Mouse (Mus musculus): ENCODE data around the gene Wdr54. TPM values are rescaled to one million over a fixed set of nuclear protein-coding genes. Genes with fewer than 3 reads are reported as not detected.
A peak's percentile ranks its signal among the peaks of the same experiment; 100 is the strongest.

Wdr54 gene
- 13.0 and 14.6 TPM in 2 replicates for polyA plus RNA-seq (2016; fragmentation: Nextera tagmentation; extraction: Ambion mirVana)

GRCm38 (mm10) chr6:83156259-83156684, at the start of gene Wdr54, which contains the start of gene 1700003E16Rik:
Wdr54 (minus strand) TSS chr6:83156397.
1700003E16Rik (plus strand) TSS chr6:83156404.
- Histone ChIP-seq H3K9me3 (replicated peaks) (no peaks in the 10 kb centered on the region), H3K27ac (replicated peaks) (peak within 1 kb of the TSS; percentile 84), H3K36me3 (peaks cover 29% of the 10 kb centered on the region), H3K4me1 (peaks cover 44% of the 10 kb centered on the region), H3K27me3 (ENCODE audit: low read depth, poor library complexity, severe bottlenecking) (peaks cover 40% of the 10 kb centered on the region), H3K4me3 (peak within 1 kb of the TSS; percentile 71)
- peak; percentile 92 for DNase-seq (ENCODE audit: low spot score)
- WGBS = 1% methylated on average over 32 of the region's 32 CpGs

DNA sequence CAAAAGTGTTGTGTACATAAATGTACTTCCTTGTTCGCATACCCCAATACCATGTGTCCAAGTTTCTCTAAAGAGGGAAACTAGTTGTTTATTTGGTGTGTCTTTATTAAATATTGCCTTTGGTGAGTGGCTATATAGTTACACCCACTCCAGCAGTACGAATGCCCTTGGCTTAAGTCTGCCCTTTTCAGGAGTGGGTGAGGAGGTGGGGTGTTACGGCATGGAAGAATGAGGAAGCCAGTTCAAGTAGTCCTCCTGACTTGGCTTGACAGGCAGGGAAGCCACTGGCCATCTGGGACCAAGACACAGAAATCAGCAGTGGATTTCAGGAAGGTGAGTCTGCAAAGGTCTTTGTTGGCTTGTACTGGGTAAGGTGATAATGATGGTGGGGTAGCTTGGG, 49.7 kb upstream of the Wdr54 start:
- Histone ChIP-seq H3K27ac (replicated peaks) (no peak overlapping the region), H3K4me1 (no peaks in the 10 kb centered on the region), H3K9me3 (replicated peaks) (no peaks in the 10 kb centered on the region), H3K36me3 (peaks cover 4% of the 10 kb centered on the region), H3K27me3 (ENCODE audit: low read depth, poor library complexity, severe bottlenecking) (no peaks in the 10 kb centered on the region), H3K4me3 (no peak overlapping the region)
- DNase-seq (ENCODE audit: low spot score) = no peak
- WGBS = 91% methylated on average over 3 of the region's 3 CpGs

DNA sequence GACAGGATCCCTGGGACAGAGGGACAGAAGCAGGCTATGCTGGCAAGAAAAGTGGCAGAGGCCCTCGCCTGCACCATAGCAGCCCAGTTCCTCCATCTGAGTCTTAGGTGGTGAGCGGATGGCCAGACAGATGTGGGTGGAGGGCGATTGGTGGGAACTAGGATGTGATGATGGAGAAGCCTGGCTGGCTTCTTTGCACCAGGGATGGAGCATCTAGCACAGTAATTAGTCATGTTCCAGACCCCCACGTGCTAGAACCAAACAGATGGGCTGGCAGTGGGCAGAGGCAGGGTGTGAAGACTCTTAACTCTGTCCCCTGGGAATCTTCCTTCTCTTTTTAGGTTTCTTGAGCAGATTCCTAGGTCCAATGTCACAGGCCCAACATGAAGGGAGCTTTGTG, 47.1 kb upstream of the Wdr54 start:
- H3K4me3 ChIP-seq = no peak overlapping the region
- H3K27ac ChIP-seq (replicated peaks) = no peak overlapping the region
- DNase-seq (ENCODE audit: low spot score) = no peak
- peaks cover 28% of the 10 kb centered on the region for H3K36me3 ChIP-seq
- H3K9me3 ChIP-seq (replicated peaks) = no peaks in the 10 kb centered on the region
- no peaks in the 10 kb centered on the region for H3K27me3 ChIP-seq (ENCODE audit: low read depth, poor library complexity, severe bottlenecking)
- H3K4me1 ChIP-seq = no peaks in the 10 kb centered on the region
- 87% methylated on average over 4 of the region's 4 CpGs for WGBS

GRCm38 (mm10) chr6:83197345-83198004, 41.3 kb upstream of the Wdr54 start:
- Histone ChIP-seq H3K9me3 (replicated peaks) (no peaks in the 10 kb centered on the region), H3K4me3 (no peak overlapping the region), H3K36me3 (peaks cover 87% of the 10 kb centered on the region), H3K27me3 (ENCODE audit: low read depth, poor library complexity, severe bottlenecking) (no peaks in the 10 kb centered on the region), H3K27ac (replicated peaks) (no peak overlapping the region), H3K4me1 (peaks cover 10% of the 10 kb centered on the region)
- no peak for DNase-seq (ENCODE audit: low spot score)
- 47% methylated on average over 15 of the region's 15 CpGs for WGBS

- Histone ChIP-seq H3K4me1 (peaks cover 10% of the 10 kb centered on the region), H3K9me3 (replicated peaks) (no peaks in the 10 kb centered on the region), H3K36me3 (peaks cover 99% of the 10 kb centered on the region), H3K4me3 (no peak overlapping the region), H3K27me3 (ENCODE audit: low read depth, poor library complexity, severe bottlenecking) (no peaks in the 10 kb centered on the region), H3K27ac (replicated peaks) (no peak overlapping the region)
- 92% methylated on average over 7 of the region's 7 CpGs for WGBS
- no peak for DNase-seq (ENCODE audit: low spot score)
These were observed 37.4 kb upstream of the Wdr54 start for GRCm38 (mm10) chr6:83193571-83193970.

- peak overlapping the region; percentile 85 for H3K27ac ChIP-seq (replicated peaks)
- peaks cover 69% of the 10 kb centered on the region for H3K36me3 ChIP-seq
- H3K4me3 ChIP-seq = peak overlapping the region; percentile 58
- no peaks in the 10 kb centered on the region for H3K27me3 ChIP-seq (ENCODE audit: low read depth, poor library complexity, severe bottlenecking)
- no peak for DNase-seq (ENCODE audit: low spot score)
- WGBS = 61% methylated on average over 2 of the region's 2 CpGs
- H3K4me1 ChIP-seq = peaks cover 35% of the 10 kb centered on the region
- H3K9me3 ChIP-seq (replicated peaks) = no peaks in the 10 kb centered on the region
These were observed 30.7 kb upstream of the Wdr54 start for GRCm38 (mm10) chr6:83186946-83187345.

DNA sequence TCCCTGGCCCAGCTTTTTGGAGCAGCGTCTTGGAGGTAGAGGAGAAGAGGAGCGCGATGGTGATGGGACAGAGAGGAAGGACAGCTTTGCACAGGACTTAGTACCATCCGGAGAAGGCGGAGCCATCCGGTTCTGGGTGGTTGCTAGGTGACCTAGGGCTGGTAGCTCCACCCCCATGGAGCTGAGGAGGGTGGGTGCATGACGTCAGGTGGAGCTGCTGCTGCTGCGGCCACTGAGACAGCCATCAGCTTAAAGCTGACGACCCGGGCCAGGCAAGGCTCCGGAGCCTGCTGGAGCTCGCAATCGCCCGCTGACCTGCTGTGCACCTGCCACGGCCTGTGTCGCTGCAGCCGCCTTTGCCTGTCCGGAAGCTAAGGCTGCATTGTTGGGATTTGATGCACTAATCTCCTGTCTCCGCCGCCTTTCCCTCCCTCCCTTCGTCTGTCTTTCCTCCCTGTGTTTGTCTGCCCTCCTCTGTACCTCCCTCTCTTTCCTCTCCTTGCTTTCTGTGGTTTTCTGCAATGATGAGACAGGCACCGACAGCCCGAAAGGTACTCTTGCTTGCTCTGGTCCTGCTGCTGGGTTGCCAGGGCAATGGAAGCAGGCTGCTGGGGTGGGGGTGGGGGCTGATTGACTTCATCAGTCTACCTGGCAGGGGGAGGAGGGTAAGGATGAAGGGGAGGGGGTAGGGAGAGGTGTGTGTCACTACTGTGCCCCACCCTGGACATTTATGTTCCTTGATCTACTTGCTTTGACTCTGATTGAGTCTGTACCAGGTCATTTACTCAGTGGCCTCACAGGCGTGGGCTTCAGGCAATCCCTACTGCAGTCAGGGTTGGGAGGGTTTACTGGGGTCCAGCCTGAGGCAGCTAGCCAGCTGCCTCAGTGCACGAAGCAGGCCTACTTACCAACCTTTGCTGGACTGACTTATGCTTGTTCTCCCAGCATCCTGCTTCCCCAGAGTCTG, 30.0 kb upstream of the Wdr54 start:
- H3K9me3 ChIP-seq (replicated peaks) = no peaks in the 10 kb centered on the region
- 6% methylated on average over 25 of the region's 25 CpGs for WGBS
- DNase-seq (ENCODE audit: low spot score) = peak; percentile 87
- H3K27ac ChIP-seq (replicated peaks) = peak overlapping the region; percentile 85
- peaks cover 35% of the 10 kb centered on the region for H3K4me1 ChIP-seq
- peaks cover 61% of the 10 kb centered on the region for H3K36me3 ChIP-seq
- H3K4me3 ChIP-seq = peak overlapping the region; percentile 58
- H3K27me3 ChIP-seq (ENCODE audit: low read depth, poor library complexity, severe bottlenecking) = no peaks in the 10 kb centered on the region

DNA sequence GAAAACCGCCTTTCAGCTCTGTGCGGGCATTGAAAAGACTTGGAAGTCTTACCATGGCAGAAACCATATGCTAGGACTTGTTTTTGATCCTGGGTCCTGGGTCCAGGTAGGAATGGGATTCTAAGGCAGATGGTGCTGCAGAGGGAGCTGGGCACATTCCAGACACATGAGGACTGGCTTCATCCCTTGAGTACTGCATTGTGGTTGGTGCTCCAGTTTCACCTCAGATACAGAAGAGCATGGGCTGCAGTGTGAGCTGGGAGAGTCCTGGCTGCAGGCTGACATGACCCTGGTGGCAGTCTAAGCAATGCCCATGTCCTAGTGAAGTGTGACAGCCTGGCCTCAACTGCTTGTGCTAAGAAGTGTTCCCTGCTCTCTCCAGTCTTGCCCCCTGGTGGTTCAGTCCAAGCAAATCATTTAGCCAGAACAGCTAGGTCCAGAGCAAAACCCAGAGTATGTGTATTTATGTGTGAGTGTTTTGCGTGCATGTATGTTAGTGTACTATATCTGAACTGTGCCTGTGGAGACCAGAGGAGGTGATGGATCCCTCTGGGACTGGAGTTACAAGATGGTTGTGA, 28.8 kb upstream of the Wdr54 start:
- Histone ChIP-seq H3K9me3 (replicated peaks) (no peaks in the 10 kb centered on the region), H3K27me3 (ENCODE audit: low read depth, poor library complexity, severe bottlenecking) (no peaks in the 10 kb centered on the region), H3K4me1 (peaks cover 40% of the 10 kb centered on the region), H3K36me3 (peaks cover 49% of the 10 kb centered on the region), H3K27ac (replicated peaks) (0 out of 2 replicates have a peak overlapping the region, but pooled peaks have one; percentile 23), H3K4me3 (no peak overlapping the region)
- WGBS = 87% methylated on average over 3 of the region's 3 CpGs
- DNase-seq (ENCODE audit: low spot score) = no peak

DNA sequence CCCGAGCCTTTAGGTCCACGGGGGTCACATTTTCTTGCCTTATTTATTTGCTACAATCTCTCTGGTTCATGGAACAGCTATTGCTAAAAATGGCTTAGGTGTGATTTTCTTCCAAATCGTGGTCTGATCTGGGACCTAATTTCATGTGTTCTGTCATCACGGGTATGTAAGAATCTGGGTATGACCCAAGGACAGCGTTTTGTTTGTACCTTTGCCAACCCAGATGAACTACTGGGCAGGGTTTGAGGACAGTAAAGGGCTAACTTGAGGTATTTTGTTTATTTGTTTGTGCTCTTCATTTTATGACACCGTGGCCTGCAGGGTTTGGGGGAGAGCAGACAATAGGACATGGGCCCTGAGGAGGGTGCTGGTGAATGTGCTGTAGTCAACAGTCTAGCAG, 24.4 kb upstream of the Wdr54 start:
- H3K27ac ChIP-seq (replicated peaks) = no peak overlapping the region
- 88% methylated on average over 6 of the region's 6 CpGs for WGBS
- H3K9me3 ChIP-seq (replicated peaks) = no peaks in the 10 kb centered on the region
- H3K27me3 ChIP-seq (ENCODE audit: low read depth, poor library complexity, severe bottlenecking) = no peaks in the 10 kb centered on the region
- peak overlapping the region; percentile 55; the same call in 1 of the 2 replicates for H3K4me3 ChIP-seq
- H3K4me1 ChIP-seq = peaks cover 33% of the 10 kb centered on the region
- DNase-seq (ENCODE audit: low spot score) = no peak
- peaks cover 39% of the 10 kb centered on the region for H3K36me3 ChIP-seq

DNA sequence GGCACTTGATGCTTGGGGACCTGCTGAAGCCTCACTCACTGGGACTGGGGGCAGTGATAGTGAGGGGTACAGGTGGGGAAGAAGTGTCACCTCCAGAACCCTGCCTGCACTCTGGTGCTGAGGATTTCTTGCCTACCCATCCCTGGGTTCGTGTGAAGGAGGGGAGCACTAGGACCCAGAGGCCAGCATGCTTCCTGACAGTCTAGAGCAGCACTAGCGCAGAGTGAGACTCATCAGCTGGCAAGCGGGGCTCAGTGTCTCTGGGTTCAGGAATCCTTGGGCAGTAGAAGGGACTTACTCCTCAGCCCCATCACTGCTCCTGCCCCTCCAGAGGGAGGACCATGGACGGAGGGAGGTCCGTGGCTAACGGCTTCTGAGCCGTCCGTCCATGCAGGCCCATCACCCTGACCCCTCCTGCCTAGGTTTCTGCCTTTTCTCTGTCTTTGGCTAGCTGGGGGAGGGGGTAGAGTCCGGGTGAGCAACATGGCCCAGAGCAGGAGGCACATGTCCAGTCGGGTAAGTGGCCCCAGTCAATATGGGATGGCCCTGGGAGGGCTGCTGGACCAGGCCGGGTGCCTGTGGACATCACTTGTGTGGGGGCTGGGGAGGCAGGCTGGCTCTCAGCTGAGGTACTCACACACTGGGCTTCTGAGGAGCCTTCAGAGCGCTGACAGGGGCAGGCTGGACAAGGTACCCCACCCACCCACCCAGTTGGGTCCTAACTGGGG, 23.4 kb upstream of the Wdr54 start:
- Histone ChIP-seq H3K4me3 (peak overlapping the region; percentile 55), H3K4me1 (peaks cover 24% of the 10 kb centered on the region), H3K36me3 (peaks cover 33% of the 10 kb centered on the region), H3K27me3 (ENCODE audit: low read depth, poor library complexity, severe bottlenecking) (no peaks in the 10 kb centered on the region), H3K9me3 (replicated peaks) (no peaks in the 10 kb centered on the region), H3K27ac (replicated peaks) (peak overlapping the region; percentile 76)
- WGBS = 13% methylated on average over 12 of the region's 12 CpGs
- DNase-seq (ENCODE audit: low spot score) = peak; percentile 55

DNA sequence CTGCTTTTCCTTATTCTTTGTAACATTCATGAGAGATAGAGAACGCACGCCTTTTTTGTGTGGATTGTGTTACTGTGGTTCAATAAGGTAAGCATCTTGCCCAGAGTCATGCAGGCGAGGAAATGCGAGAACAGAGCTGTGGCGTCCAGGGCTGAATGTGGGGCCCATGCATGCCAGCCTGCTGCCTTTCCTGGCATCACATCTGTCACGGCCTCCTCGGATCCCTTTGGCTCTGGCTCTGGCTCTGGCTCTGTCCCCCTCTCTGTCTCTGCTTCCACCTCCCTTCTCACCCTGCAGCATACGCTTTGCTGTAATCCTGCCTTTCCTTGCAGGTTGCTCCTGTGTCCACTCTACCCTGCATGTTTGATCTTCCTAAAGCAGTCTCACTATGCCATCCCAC, 19.8 kb upstream of the Wdr54 start:
- no peaks in the 10 kb centered on the region for H3K27me3 ChIP-seq (ENCODE audit: low read depth, poor library complexity, severe bottlenecking)
- no peak for DNase-seq (ENCODE audit: low spot score)
- H3K27ac ChIP-seq (replicated peaks) = no peak overlapping the region
- H3K4me3 ChIP-seq = no peak overlapping the region
- H3K9me3 ChIP-seq (replicated peaks) = no peaks in the 10 kb centered on the region
- 89% methylated on average over 8 of the region's 8 CpGs for WGBS
- peaks cover 42% of the 10 kb centered on the region for H3K4me1 ChIP-seq
- H3K36me3 ChIP-seq = peaks cover 8% of the 10 kb centered on the region; the same call in 1 of the 2 replicates

Data from midbrain, embryonic 10.5 days (tissue).